Mouse (Mus musculus) inflammation-experienced regulatory T-cells, adult 16 weeks (primary cell): Measurements from ENCODE around the gene Catsperd. TPM values are rescaled to one million over a fixed set of nuclear protein-coding genes. Genes with fewer than 3 reads are reported as not detected.

ENCODE experiments used
- polyA plus RNA-seq: library from polyadenylated mRNA; unstranded; fragments of 100-300 nt; shearing (Covaris generic); gene quantifications from one replicate; pipeline ENCODE4 v1.2.1, GENCODE M21; 2017

Catsperd gene
- polyA plus RNA-seq, result 2.7 TPM

DNA sequence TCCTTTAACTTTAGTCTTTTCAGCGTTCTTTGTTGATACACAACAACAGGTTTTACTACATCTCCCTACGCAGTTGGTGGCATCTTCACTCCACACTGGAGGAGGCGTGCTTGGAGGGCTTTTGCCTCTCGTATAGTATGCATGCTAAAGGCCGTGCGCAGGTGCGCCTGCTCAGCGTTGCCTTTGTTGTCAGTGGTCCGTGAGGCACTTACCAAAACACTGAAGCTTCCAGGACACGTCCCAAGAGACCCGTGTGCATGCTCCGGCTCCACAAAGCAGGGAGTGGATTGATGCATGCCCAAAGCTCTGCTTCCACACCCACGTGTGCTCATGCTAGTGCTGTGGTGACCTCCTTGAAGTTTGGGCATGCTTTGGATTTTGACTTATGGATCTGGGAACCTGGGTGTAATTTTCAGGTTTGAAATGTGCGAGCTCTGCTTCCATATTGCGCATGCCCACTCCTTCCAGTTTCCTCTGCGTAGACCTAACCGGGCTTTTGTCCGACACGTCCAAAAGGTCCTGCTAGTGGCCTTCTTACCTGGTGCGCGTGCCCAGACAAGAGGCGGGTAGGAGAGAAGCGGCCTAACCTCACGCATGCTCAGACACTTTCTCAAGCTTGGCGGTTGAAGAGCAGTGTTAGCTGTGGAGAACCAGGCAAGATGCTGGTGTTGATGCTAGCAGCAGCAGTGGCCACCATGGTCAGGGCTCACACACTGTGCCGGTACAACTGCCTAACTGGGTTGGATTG lies at the start of gene Catsperd:
Catsperd (plus strand) TSS at position 614 of the 748 bp plus-strand sequence.

DNA sequence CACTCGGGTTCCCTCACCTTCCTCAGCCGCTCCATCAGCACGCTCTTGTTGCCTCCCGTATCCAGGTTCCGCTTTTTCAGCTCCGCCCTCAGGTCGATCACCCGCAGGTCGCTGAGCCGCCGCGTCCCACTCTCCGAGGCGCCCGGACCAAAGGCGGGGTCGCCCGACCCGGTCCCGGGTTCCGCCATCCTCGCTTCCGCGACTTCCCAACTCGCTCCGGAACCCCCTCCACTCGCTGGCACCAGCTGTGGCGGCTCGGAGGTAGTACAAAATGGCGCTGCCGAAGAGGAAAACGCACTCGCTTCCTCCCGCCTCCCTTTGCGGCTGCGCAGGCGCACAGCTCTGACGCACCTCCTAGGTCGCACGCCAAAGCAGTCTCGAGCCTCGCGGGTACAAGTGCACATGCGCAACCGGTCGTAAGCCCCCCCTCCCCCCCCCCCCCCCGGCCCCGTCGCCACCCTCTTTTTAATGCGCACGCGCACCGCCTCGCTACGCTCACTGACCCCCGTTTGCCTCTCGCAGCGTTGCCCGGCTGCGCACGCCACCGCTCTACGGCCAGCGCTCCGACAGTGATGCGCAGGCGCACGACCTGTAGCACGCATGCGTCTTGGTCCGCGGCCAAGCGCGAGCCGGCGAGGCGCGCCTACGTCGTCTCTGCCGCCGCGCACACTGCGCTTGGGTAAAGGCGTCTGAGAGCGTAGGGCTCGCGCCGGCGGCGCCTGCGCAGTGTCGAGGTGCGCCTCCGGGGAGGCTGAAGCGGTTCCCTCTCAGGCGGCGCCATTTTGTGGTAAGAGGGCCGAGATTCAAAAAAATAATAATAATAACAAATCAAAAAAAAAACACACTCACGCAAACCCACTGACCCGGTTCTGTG lies 43.4 kb upstream of the Catsperd start, which contains the start of the genes Safb2 and Safb:
Safb2 (minus strand) TSS at position 329 of the 874 bp plus-strand sequence.
Safb (plus strand) TSS at position 569 of the 874 bp plus-strand sequence.

DNA sequence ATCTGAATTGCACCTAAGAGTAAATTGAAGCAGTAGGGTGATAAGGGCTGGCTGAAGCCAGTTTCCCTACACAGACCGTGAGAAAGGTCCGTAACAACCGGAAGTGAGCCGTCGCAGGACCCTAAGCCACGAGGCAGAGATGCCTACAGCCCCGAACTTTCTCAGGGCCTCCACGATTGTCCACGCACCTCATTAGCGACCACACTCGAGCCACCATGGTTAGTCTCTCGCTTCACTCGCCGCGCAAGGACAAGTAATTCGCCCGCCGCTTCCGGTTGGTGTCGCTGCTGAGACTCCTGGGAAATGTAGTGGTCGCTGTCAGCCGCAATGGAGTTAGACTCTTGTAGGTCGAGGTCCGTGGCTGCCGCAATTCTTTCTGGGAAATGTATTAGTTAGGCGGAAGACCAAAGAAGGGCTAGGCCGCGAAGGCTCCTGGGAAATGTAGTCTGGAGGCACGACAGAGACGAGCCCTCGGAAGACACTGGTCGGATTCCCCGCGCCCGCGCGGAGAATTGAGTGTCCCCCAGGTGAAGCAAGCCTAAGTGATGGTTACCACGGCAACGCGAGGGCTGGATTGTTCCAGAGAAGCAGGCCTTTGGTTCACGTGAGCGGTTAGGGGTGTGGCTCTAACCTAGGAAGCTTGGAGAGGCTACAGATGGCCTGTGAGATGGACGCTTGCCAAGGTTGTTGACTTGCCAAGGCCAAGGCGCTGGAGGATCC lies 18.3 kb upstream of the Catsperd start, which contains the start of gene 2410015M20Rik:
2410015M20Rik (minus strand) TSS at position 320 of the 720 bp plus-strand sequence.

DNA sequence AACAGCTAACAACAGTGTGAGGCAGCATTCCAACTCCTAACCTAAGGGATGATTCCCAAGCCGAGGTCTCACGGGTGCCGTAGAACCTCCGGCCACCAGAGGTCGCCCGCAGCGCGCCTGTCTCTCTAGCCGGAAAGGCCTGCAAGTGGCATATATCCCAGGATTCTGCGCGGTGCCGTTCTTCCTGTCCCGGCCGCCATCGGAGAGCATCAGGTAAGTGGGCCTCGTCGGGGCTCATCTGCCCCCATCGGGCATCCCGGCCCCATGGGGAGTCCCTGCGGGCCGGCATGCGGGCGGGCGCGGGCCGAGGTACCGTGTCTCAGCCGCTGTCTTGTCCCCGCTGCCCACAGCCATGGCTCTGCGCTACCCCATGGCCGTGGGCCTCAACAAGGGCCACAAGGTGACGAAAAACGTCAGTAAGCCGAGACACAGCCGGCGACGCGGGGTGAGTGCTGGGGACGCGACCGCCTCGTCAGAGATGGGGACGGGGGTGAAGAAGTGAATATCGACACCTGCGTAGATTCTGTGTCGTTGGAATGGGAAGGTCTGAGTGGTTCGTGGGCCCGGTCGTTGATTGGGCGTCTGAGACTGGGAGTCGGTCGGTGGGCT lies 14.6 kb upstream of the Catsperd start, which contains the start of gene Rpl36:
Rpl36 (plus strand) TSS at position 181 of the 609 bp plus-strand sequence.

DNA sequence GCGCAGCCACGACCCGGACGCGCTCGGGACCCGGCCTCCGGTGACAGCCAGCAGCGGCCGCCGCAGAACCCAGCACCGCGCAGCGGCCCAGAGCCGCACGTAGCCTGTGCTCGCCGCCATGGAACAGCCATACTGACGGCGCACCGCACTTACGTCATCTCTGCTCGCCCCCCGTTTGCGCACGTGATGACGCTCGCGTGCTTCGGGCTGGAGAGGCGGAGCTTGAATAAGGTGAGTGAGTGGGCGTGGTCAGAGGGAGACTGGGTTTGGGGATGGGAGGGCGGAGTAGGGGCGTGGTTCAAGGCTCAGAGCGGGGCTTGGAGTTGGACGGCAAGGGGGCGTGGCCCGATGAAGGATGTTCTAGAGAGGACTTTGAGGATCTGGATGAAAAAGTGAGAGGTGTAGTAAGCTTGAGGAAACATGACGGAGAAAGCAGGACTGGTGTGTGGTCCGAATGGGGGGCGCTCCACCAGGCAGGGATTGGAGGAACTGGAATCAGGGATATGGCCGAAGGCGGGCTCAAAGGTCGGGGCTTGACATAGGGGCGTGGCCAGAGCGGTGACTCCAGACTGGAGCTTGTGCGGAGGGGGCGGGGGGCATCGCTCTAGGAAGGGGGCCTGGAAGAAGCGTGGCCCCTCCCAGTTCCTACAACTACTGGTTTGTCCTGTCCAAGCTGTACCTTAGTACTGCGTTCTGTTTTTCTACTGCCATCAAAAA lies 1.0 kb upstream of the Catsperd start, which contains the start of gene Lonp1:
Lonp1 (minus strand) TSS at position 134 of the 717 bp plus-strand sequence.

DNA sequence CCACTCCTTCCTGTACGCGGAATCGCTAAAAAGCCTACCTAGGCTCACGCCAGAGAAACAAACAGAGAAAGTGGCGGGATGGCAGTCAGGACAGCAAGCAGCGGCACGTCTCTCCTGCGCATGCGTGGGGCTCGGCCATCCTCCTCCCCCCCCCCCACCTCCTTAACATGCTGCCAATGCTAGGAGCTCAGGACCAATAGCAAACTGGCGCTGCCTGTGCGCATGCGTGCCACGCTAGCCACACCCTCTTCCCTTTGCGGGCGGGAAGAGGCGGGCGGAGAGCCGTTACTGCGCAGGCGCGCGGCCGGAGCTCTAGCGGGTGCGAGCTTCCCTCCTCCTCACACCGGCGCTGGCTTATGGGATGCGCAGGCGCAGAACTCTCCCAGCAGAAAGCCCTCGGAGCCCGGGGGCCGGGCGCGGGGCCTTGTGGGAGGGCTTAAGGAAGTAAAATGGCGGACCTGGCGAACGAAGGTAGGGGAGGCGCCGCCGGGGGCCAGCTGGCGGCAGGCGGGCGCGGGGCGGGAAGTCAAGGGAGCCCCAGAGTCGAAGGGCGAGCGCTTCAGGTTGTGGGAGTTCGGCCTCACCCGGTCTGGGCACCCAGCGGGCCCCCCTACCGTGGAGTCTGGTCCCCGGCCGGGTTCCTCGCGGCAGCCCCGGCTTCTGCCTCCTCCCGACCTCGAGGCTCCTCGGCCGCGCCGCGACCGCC lies 45.2 kb downstream of the Catsperd start, which contains the start of gene Ranbp3:
Ranbp3 (plus strand) TSS at position 354 of the 706 bp plus-strand sequence.

Other genes with a start within 250 kb of the Catsperd start
- 11.2 TPM for gene Ptprs, start 151.7 kb upstream of the Catsperd start, polyA plus RNA-seq
- not detected for gene Znrf4, start 115.7 kb upstream of the Catsperd start, polyA plus RNA-seq
- gene Gm20219, start 73.8 kb upstream of the Catsperd start, polyA plus RNA-seq, result 1.00 TPM
- 197 TPM for gene Safb2, start 43.6 kb upstream of the Catsperd start, polyA plus RNA-seq
- 192 TPM for gene Safb, start 43.3 kb upstream of the Catsperd start, polyA plus RNA-seq
- 221 TPM for gene 2410015M20Rik, start 18.4 kb upstream of the Catsperd start, polyA plus RNA-seq
- 1,818 TPM for gene Rpl36, start 14.7 kb upstream of the Catsperd start, polyA plus RNA-seq
- 12.7 TPM for gene Lonp1, start 1.3 kb upstream of the Catsperd start, polyA plus RNA-seq
- gene Ranbp3, start 45.2 kb downstream of the Catsperd start, polyA plus RNA-seq, result 115 TPM
- gene Ndufa11, start 89.6 kb downstream of the Catsperd start, polyA plus RNA-seq, result 257 TPM
- gene Vmac, start 89.9 kb downstream of the Catsperd start, polyA plus RNA-seq, result 8.2 TPM
- not detected for gene Nrtn, start 129.4 kb downstream of the Catsperd start, polyA plus RNA-seq
- gene Dus3l, start 136.6 kb downstream of the Catsperd start, polyA plus RNA-seq, result 64.7 TPM
- gene Prr22, start 142.1 kb downstream of the Catsperd start, polyA plus RNA-seq, result 2.4 TPM
- gene Rfx2, start 202.9 kb downstream of the Catsperd start, polyA plus RNA-seq, result 1.4 TPM
- gene Acsbg2, start 246.3 kb downstream of the Catsperd start, polyA plus RNA-seq, result not detected
- 0.11 TPM for gene 1700061G19Rik, start 247.3 kb downstream of the Catsperd start, polyA plus RNA-seq